Mouse (Mus musculus) ES-Bruce4 (cell line): ENCODE measurements around the gene Pias1.

Experiments
- CTCF ChIP-seq: IDR thresholded peaks from one replicate; pipeline ENCODE4 v1.8.1; 2011; ENCODE audit warnings: low read depth, low read length
- EP300 ChIP-seq: IDR thresholded peaks from 2 replicates; pipeline ENCODE4 v1.6.1; 2011; ENCODE audit warnings: low read depth, low read length; ENCODE audit not compliant: insufficient read depth

GRCm38 (mm10) chr9:62851571-62851970 lies 136.2 kb downstream of the Pias1 start:
- no peak for TF ChIP-seq CTCF
- TF ChIP-seq EP300: no peak
